Mouse (Mus musculus) adrenal gland, postnatal 36 days (tissue): ENCODE measurements around the gene Smad1. TPM values are rescaled to one million over a fixed set of nuclear protein-coding genes. Genes with fewer than 3 reads are reported as not detected.
"Not testable (repeated sequence)": the region's sequence is repeated elsewhere in the genome, so short reads cannot be mapped to it uniquely, and the experiment has no call there.

Experiments used
- DNase-seq, 2 experiments: peaks; one replicate each; pipeline ENCODE4 v3.0.0; 2021; ENCODE audit warnings: mixed read lengths in 1 of 2
- long read RNA-seq, 2 experiments: library from polyadenylated mRNA; stranded (forward); transcript quantifications; one replicate each; pipeline ENCODE4 v2.0.0; 2021; ENCODE audit warnings: borderline sequencing depth in 2 of 2
- total RNA-seq, 2 experiments: library from RNA; stranded (reverse); gene quantifications; 2 replicates each; pipeline ENCODE4 v1.2.3; 2021

Gene Smad1
- total RNA-seq = 10 to 100 TPM; 26.6 to 27.8 TPM
- long read RNA-seq, experiment 1, transcript Smad1-202 (7 exons, 3,099 nt) = major isoform, 7 of 12 reads
- long read RNA-seq, experiment 1, partial matches to known transcripts = 3 of 12 reads
- long read RNA-seq, experiment 1, other reads (novel, unspliced or antisense) = 2 of 12 reads
- long read RNA-seq, experiment 2, partial matches to known transcripts = 1 of 6 reads
- long read RNA-seq, experiment 2, other reads (novel, unspliced or antisense) = 1 of 6 reads

DNA sequence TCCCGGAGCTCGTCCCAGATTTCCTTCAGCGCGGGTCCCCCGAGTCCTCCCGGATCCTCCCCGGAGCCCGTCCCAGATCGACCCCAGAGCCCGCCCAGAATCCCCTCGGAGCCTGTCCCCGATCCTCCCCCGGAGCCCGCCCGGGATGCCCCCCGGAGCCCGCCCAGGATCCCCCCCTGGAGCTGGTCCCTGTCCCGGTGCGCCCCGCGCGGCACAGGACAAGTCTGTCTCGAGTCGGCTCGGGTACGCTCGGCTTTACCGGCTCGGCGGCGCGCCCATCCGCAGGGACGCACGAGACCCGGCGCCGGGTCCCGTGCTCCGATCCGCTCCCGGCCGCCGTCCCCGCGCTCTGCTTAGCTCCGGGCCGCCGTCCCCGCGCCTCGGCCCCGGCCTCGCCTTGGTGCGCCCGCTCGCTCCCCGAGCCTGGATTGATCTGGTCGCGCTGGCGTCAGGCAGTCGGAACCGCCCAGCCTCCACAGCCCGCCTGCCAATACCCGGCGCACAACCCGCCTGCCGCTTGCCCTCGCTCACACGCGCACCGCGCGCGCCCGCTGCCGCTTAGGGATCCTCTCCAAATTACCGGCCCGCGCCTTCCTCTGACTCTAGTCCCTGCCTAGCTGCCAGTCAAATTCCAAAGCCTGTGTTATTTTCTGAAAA, at the start of gene Smad1:
Gene Smad1 (minus strand): TSS at position 525 of the 657 bp plus-strand sequence.
- peak; percentile 97 for DNase-seq

DNA sequence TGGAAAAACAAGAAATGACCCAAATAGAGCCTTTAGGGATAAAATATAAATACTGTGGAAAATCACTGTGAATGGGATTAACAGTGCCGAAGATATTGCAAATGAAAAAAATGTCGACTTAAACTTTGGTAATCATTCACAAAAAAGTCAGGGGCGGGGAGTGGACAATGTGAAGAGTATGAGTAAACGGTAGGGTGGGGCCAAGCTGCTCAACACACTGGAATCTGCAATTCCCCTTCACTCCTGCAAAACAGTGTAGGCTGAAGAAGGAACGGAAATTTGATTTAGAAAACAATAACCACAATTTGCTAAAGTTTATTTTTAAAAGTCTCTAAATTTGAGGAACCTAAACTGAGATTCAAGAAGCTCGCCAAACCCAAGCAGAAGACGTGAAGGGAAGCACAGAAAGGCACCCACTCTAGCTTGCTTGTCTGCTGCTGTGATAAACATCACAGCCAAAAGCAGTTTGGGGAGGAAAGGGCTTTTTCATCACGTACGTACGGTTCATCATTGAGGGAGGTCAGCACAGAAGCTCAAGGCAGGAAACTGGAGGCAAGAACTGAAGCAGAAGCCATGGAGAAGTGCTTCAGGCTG, 48.0 kb upstream of the Smad1 start:
- DNase-seq = no peak

DNA sequence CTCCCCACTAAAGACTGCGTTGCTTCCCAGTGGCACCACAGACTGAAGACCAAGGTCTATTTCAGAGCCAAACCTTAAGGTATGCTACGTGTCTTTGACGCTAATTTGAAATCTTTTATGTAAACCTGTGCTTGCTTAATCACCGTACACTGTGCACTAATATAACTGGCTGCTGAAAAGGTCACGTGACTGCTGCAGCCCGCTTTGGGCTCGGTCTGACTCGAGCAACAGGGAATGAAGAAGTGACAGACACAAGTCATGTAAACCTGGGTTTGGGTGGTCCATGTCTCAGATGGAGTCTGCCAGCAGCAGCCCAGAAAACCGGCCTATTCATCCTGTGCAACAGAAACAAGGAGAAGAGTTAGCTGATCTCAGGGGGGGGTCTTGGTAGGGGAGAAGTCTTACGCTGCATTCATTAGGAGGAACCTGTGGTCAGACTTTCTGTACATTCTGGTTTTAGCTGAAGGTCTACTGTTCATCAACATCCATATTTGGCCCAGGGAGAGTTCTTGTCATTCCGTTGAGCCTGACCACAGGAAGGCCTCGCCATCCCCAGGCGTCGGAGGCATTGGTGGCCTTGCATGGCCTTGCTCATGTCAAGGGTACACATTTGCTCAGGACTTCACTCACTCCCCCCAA, 44.3 kb upstream of the Smad1 start:
- DNase-seq = no peak

DNA sequence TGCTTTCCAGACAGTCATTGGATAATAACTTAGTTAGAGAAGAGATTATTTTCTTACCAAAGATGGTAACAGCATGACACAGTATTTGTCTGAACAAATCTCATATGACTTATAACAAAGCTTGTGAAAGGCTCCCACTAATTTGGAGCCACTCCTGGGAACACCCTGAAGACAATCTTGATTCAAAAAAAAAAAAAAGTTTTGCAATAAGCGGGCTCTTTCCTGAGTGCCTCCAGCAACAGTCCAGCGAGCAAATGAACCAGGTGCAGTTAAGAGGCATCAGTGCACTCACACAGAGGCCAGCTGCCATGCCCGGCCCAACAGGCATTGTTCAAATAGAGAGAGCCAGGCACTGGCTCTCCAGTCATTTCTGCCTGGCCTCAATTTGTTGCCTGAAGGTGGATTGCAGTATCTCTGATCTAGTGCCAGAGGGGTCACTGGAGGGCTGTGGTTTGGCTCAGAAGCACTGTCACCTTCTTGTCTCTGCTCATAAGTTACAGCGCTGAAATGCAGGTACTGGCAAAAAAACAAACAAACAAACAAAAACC, 34.7 kb upstream of the Smad1 start:
- peak; percentile 3 to 18 for DNase-seq

DNA sequence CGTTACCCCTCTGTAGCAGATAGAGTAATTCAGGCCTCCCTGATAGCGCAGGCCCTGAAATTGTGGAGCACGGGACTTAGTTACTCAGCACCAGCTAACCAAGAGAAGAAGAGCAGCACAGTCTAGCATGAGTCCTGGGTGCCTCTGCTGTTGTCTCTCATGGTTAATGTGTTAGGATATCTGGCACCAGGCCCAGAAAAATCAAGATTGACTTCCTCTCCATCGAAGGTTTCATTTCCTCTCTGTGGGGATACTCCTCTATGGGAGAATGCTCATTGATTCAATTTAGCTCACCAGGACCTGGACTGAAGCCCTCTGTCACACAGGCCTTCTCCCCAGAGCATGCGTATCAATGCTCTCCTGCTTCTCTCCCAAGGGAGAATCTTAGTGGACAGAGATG, 15.6 kb upstream of the Smad1 start:
- DNase-seq = peak in 1 of 2 experiments; percentile 27

DNA sequence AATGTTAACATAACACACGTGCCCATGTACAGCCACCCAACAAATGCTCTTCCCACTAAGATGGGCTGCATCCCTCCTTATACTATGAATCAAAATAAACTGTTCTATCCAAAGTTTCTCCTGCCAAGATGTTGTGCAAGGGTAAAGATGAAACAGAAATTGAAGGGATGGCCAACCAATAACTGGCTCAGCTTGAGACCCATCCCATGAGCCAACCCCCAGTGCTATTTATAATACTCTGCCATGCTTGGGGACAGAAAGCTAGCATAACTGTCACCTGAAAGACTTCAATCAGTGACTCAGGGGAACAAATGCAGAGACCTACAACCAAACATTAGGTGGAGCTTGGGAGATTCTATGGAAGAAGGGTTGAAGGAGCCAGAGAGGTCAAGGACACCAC, 11.2 kb upstream of the Smad1 start:
- DNase-seq = no peak

DNA sequence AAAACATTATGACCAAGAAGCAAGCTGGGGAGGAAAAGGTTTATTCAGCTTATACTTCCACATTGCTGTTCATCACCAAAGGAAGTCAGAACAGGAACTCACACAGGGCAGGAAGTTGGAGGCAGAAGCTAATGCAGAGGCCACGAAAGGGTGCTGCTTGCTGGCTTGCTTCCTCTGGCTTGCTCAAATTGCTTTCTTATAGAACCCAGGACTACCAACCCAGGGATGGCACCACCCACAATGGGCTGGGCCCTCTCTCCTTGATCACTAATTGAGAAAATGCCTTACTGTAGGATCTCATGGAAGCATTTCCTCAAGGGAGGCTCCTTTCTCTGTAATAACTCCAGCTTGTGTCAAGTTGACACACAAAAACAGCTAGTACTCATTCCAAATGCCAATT, 8.0 kb upstream of the Smad1 start:
- DNase-seq = not testable (repeated sequence)

DNA sequence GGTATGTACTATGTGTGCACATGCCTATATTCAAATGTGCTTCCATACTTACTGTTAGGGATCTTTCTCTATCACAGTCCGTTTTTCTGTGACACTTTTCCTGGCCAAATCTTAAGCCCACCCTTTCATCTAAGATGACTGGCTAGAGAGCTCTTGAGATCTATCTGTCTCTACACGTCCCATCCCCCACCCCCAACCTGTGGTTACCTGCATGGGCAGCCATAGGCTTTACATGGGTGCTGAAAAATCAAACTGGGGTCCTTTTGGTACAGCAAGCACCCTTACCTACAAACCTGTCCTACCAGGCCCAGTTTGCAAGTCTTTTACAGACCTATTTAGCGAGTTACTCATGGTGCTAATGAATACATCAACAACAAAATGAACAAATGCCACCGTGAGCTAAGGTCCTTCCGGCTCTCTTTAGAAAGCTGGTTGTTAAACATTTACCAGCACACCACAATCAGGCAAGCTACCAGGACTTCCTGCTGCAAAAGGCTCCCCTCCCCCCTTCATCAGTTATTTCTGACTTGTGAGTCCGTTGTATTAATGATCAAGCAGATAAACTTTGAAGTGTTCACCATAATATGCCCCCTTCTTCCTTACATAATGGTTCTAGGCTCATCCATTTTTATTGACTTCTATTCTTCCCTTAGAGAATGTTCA, 5.7 kb upstream of the Smad1 start:
- no peak for DNase-seq

DNA sequence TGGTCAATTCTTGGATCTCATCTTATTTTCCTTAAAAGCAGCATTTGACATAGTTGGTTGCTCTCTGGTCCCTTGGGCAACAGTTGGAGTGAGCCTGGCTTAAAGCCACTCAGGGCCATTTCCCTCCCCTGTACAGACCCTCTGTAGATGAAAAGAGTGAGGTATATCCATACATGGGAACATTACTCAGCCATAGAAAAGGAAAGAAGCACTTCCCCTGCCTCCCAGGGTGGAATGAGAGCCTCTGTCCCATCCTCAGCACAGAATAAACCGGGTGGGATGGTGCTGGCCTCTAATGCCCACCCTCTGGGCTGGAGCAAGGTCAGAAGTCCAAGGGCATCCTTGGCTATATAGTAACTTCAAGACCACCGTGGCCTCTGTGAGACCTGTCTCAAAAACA, 1.4 kb upstream of the Smad1 start:
- DNase-seq = no peak

DNA sequence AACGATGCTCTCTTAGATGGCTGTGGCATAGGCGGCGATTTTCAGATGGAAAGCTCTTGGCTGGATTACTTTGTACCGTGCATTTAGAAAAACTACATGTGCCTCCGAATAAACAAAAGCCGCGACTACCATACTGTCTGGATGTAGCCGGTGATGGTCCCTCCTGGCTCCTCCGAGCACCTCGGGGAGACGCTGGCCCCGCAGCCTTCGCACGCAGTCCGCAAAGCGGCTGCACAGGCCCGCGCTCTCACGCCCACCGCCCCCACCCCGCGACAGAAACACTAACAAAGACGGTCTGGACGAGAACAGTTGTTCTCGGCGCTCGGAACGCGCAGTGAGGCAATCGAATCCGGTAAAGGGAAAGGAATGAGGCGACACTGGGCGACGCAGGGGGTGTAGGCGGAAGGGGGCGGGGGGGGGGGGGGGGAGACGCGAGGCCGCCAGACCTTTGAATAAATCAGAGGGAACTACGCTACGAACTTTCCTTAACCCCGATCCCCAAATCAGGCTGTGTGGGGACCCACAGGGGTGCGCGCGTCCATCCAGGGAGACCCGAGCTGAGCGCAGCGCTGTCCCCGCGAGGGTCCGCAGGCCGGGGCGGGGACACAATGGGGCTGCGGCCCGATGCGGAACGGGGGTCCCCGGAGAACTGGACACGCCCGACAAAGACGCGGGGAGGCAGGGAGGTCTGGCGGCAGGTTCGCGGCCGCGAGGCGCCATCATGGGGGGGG, 902 bp downstream of the Smad1 start:
- peak; percentile 59 to 61 for DNase-seq

DNA sequence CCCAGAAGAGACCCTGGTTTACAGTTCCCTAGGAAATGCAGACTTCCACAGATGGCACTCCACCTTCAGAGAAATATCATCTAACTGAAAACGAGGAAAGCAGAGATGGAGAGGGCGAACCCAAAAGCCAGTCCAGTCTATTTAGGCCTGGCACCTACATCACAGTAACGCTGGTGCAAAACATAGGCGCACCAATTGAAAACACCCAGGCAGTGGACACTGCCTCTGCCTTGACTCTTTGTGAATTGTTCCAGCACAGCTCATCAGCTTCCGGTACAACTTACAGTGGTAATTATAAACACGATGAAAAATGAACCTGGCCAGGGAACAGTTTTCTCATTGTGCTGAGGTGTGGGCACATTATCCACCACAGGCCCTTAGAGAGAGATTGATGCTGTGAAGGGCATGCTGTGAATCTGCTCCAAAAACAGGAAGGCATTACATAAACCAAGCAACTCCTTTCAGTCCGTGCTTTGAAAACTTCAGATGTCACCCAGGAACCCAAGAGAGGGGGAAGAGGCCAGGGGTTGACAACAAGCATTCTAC, 1.5 kb downstream of the Smad1 start:
- peak; percentile 10 to 16 for DNase-seq

DNA sequence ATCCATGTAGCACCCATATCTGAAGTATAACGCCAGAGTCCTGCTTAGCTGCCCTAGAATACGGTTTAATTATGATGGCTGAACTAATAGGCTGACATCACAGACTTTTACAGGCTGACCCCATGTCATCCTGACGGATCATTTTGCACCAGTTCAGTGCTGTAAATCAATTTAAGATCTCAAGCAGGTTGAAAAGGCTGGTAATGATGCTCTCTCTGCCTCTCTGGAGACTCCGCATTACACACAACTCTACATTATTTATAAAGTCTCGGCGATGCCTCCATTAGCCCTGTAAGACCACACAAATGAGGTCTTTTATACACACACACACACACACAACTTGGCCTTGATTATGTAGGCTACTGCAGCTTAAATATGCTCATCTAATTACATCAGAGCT, 2.4 kb downstream of the Smad1 start:
- DNase-seq = no peak

DNA sequence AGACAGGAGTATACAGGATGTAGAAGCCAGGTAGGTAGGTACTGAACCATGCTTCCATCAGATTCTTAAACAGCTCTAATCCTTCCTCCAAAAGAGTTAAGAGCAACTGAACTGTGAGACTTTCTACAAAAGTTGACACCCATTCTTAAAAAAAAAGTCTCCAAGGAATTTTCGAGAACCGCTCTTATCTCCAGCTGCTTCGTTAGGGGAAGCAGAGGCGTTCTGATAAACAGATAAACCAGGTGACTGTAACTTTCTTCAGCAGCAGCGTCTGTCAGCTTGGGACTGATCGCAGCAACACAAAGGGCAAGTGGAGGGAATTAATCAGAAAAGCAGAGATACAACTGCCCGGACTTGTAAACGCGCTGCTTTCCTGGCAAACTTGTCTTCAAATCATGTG, 5.3 kb downstream of the Smad1 start:
- DNase-seq = no peak

DNA sequence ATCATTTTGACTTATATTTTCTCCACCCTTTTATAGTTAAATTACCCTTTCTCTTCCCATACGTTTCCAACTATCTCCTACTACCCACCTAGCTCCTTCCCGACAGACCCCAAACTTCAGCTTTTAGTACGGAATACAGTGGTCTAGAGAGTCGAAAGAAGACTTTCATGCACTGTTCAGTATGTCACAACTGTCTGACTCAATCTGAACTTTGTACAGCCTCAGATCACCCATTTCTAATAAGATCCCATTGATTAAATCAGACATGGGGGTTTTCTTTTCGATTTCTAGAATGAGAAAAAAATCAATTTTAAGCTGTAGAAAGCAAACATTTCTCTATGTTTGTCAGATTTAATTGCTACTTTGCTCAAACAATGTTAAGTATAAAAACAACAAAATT, 6.1 kb downstream of the Smad1 start:
- no peak for DNase-seq

DNA sequence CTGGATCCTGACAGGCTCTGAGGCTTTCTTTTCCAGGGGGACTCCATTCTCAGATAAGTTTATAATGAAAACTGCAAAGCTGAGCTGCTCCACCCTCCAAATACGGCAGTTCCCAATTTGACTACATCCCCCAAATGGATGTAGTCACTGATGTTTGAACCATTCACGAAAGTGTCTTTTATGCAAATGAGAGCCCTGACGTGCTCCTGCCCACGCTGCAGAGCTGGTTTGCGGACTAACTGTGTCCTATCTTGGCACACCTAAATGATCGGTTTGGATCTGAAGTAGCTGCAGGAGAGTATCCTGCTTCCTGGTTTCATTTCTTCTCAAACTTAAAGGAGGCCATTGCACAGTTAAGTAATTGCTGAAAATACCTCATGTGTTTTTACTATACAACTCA, 6.7 kb downstream of the Smad1 start:
- DNase-seq = no peak

DNA sequence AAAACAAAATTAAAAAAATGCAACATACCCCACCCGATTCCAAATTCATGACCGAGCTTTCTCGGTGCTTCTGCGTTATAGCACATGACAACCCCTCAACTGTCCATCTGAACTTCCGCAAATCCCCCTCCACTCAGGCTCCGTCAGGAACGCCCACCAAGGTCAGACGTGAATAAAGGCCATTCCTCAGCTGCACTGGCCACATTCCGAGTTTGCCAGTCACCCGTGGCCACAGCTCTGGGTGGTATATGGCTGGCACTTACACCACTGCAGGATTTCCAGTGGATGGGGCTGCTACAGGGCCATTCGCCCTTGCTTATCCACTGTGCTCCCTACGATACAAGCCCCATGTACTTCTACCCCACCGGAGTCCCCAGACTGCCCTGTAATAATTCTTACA, 7.9 kb downstream of the Smad1 start:
- DNase-seq = peak; percentile 40 to 53

DNA sequence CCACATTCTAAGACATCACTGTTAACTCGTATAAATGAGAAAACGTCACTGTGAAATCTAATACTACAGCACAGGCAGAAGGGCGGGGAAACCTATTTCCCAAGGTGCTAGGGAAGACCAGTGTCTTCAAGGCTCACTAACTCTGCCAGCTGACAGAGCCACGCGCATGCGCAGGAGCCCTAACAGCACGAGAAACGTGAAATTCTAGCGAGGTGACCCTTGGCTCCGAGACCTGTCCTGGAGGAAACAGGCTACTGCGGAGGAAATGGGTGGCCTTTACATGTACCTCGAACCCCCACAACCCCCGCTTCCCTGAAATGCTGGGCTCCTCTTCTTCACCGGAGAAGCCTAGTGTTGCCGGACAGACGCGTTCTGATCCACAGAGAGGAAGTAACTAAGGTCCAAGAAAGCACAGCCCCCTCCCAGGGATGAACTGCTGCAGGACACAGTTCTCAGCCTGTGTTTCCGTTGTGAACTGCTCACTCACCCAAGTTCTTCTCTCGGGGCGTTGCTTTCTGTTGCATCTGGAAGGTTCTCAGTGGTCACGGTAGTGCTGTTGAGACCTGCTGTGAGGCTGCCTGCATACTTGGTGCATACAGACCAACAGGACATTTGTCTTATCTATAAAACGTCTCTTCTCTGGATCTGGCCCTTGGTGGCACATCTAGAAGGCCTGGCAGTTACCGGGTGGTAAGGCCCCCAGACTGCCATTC, 10.1 kb downstream of the Smad1 start:
- DNase-seq = peak; percentile 30 to 56

DNA sequence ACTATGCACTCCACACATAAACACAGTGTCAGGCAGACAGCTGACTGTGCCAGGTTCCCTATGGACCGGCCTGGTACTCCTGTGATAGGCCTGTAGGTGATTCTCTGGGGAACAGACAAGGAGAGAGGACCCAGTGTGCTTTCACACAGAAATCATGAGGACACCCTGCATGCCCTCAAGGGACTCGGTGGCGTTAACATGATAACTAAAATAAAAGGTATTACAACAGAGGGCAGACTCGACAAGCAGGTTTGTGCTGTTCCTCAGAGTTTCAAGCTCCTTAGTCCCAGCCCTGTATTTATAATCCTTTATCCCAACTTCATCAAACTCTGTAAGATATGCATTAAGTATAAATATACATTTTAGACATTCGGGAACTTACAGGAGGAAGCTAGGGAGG, 12.5 kb downstream of the Smad1 start:
- DNase-seq = no peak

DNA sequence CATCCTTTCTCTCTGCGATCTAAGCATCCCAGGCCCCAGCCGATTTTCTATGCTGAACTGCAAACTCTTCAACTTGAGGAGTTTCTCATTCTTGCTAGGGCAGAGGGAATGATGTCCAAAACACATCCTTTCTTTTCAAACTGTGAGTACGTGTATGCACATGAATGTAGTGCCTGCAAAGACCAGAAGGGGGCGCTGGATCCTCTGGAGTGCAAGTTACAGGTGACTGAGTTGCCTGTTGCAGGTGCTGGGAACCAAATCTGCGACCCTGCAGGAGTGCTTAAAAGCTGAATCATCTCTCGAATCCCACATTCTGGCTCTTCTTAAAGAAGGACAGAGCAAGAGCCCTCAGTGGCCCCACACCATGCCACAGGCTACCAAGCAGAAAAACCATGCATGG, 13.0 kb downstream of the Smad1 start:
- no peak for DNase-seq
